In the genomic region with DNA sequence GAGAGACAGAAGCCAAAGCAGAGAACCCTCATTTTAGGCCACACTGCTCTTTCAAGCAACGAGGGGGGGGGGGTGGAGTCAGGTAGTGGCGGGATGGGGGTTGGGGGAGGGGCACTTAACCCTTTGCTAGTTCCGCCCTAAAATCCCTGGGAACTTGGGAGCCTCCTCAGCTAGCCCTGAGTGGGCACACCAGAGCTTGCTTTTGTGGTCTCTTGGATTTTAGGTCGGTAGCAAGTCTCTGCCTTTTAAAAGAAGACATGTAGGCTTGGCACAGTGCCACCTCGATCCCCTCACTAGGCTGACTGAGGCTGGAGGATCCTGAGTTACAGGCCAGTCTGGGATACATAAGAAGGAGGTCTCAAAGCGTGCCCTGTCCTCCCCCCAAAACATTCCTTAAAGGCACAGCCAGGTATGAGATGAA, we compare ENCODE assay signal across 8 mouse cellular contexts. TPM values are rescaled to one million over a fixed set of nuclear protein-coding genes. Genes with fewer than 3 reads are reported as not detected.
A peak's percentile ranks its signal among the peaks of the same experiment; 100 is the strongest.
DNase-seq lines count a peak whose midpoint lies in the region; ATAC-seq and TF ChIP-seq lines count a peak whose summit lies in the region.

No protein-coding gene starts in this region.

- peak overlapping the region; percentile 70 for H3K4me2 ChIP-seq in heart, embryonic 11.5 days
- peak overlapping the region; percentile 91 for H3K4me2 ChIP-seq in myocyte (ENCODE audit: low read depth)

- TF ChIP-seq CTCF in cerebellum, adult 2 months (IDR thresholded peaks at IDR 0.05; ENCODE audit: borderline replicate concordance, insufficient read depth, low read depth, low read length), result no peak

- H3K9me3 ChIP-seq in heart, embryonic 11.5 days (replicated peaks; ENCODE audit: control insufficient read depth, low read length), result no peaks in the 10 kb centered on the region

- H3K36me3 ChIP-seq in heart, embryonic 11.5 days (ENCODE audit: control insufficient read depth, insufficient read depth, low read length), result no peaks in the 10 kb centered on the region
- H3K36me3 ChIP-seq in myocyte (ENCODE audit: control insufficient read depth, insufficient read depth), result no peaks in the 10 kb centered on the region

- no peaks in the 10 kb centered on the region for H3K27me3 ChIP-seq in cerebellum, adult 2 months (ENCODE audit: control insufficient read depth, insufficient read depth, low read length)
- no peaks in the 10 kb centered on the region for H3K27me3 ChIP-seq in heart, embryonic 11.5 days (ENCODE audit: control insufficient read depth, insufficient read depth, low read length)
- no peaks in the 10 kb centered on the region for H3K27me3 ChIP-seq in myocyte (ENCODE audit: control insufficient read depth, insufficient read depth, insufficient read length)

- ATAC-seq in heart, embryonic 11.5 days (replicated peaks; ENCODE audit: insufficient number of reproducible peaks, low FRiP score, low TSS enrichment), result no peak
- ATAC-seq in erythroblast, adult 5-6 weeks (replicated peaks; ENCODE audit: low FRiP score, poor library complexity, severe bottlenecking), result no peak

- DNase-seq in heart, adult 11 months, result peak; percentile 92
- no peak for DNase-seq in heart, postnatal 25 days (ENCODE audit: low spot score)
- peak; percentile 46 to 56 for DNase-seq in cerebellum, adult 2 months
- peak; percentile 63 for DNase-seq in kidney, postnatal 10 days
- DNase-seq in thymus, adult 18-20 months, result no peak

- 28% methylated on average over 6 of the region's 6 CpGs for WGBS in cerebellum, adult 2 months
- 11% methylated on average over 6 of the region's 6 CpGs for WGBS in heart, embryonic 11.5 days (ENCODE audit: insufficient replicate concordance)

- H3K4me1 ChIP-seq in cerebellum, adult 2 months (ENCODE audit: control insufficient read depth, insufficient read depth, low read length), result peaks cover 20% of the 10 kb centered on the region
- H3K4me1 ChIP-seq in heart, embryonic 11.5 days (ENCODE audit: control insufficient read depth, insufficient read depth, low read length), result peaks cover 44% of the 10 kb centered on the region

- no peak overlapping the region for H3K4me3 ChIP-seq in cerebellum, adult 2 months (replicated peaks; ENCODE audit: insufficient read depth, low read depth, low read length)
- H3K4me3 ChIP-seq in heart, embryonic 11.5 days (ENCODE audit: low read depth, low read length), result peak overlapping the region; percentile 41
- H3K4me3 ChIP-seq in myocyte, result peak overlapping the region; percentile 23

- no peak overlapping the region for H3ac ChIP-seq in myocyte (ENCODE audit: control insufficient read depth, insufficient read length)

- no peak for TF ChIP-seq POLR2A in cerebellum, adult 2 months (IDR thresholded peaks at IDR 0.05; ENCODE audit: borderline replicate concordance, insufficient read depth, low read length)
- TF ChIP-seq POLR2A in myocyte (IDR thresholded peaks at IDR 0.05; ENCODE audit: insufficient read length, low read depth), result no peak

- peak overlapping the region; percentile 49 for H3K9ac ChIP-seq in heart, embryonic 11.5 days (ENCODE audit: low read depth, low read length)

- peak overlapping the region; percentile 79; the same call in 1 of the 2 replicates for H3K27ac ChIP-seq in cerebellum, adult 2 months (ENCODE audit: insufficient read depth, low read length)
- H3K27ac ChIP-seq in heart, embryonic 11.5 days (ENCODE audit: low read depth, low read length), result peak overlapping the region; percentile 93

- H3K79me2 ChIP-seq in myocyte (ENCODE audit: control insufficient read depth, insufficient read depth), result peaks cover 21% of the 10 kb centered on the region

- intact Hi-C loops in heart, postnatal 25 days (cut with DNase I), result loop anchor here (2.0 to 5.0 kb wide), 2 partner anchors 136 to 152 kb away; no protein-coding TSS in a partner anchor

TF ChIP-seq in myocyte, 11 proteins besides CTCF, POLR2A, EP300 and RAD21:
- TF ChIP-seq CEBPB (IDR thresholded peaks at IDR 0.05; ENCODE audit: insufficient read depth, poor library complexity, severe bottlenecking) (no peak), USF1 (IDR thresholded peaks at IDR 0.05; ENCODE audit: low read depth) (no peak), TCF12 (IDR thresholded peaks at IDR 0.05; ENCODE audit: insufficient read depth, poor library complexity, severe bottlenecking) (no peak)

RNA-seq across cellular contexts. Expression of gene Maml3, which starts 59.6 kb away (rescaled TPM):
- total RNA-seq in heart, postnatal 25 days (2021), result 1 to 10 TPM; 2.5 to 4.4 TPM
- 6.5 and 7.8 TPM in 2 replicates for polyA plus RNA-seq in cerebellum, adult 2 months (2012; rRNA removed)
- polyA plus RNA-seq in heart, embryonic 11.5 days (2014; fragmentation: Nextera tagmentation; extraction: Ambion mirVana), result 2.1 and 2.6 TPM in 2 replicates
- 3.1 TPM for polyA plus RNA-seq in myocyte (2012; fragmentation: generic; extraction: Trizol)
- 1.7 and 3.3 TPM in 2 replicates for total RNA-seq in erythroblast, adult 5-6 weeks (2015; ENCODE audit: low replicate concordance)
- total RNA-seq in erythroblast, adult 5-6 weeks (2017; ENCODE audit: low replicate concordance), result 0.84 and 1.3 TPM in 2 replicates

Comparison
In these comparisons a context has a peak if more than half of its experiments do, and no peak if none do; other contexts are left out.
1. DNase-seq: peak in heart, adult 11 months (single experiment), cerebellum, adult 2 months (2 of 2) and kidney, postnatal 10 days (single experiment); none in heart, postnatal 25 days (single experiment) and thymus, adult 18-20 months (0 of 2).